Mouse (Mus musculus): ENCODE data around the gene Ppp2r5c. TPM values are rescaled to one million over a fixed set of nuclear protein-coding genes. Genes with fewer than 3 reads are reported as not detected.
A peak's percentile ranks its signal among the peaks of the same experiment; 100 is the strongest.

Ppp2r5c gene
- polyA plus RNA-seq (2014; fragmentation: Nextera tagmentation; extraction: Ambion mirVana) = 148 and 155 TPM in 2 replicates

DNA sequence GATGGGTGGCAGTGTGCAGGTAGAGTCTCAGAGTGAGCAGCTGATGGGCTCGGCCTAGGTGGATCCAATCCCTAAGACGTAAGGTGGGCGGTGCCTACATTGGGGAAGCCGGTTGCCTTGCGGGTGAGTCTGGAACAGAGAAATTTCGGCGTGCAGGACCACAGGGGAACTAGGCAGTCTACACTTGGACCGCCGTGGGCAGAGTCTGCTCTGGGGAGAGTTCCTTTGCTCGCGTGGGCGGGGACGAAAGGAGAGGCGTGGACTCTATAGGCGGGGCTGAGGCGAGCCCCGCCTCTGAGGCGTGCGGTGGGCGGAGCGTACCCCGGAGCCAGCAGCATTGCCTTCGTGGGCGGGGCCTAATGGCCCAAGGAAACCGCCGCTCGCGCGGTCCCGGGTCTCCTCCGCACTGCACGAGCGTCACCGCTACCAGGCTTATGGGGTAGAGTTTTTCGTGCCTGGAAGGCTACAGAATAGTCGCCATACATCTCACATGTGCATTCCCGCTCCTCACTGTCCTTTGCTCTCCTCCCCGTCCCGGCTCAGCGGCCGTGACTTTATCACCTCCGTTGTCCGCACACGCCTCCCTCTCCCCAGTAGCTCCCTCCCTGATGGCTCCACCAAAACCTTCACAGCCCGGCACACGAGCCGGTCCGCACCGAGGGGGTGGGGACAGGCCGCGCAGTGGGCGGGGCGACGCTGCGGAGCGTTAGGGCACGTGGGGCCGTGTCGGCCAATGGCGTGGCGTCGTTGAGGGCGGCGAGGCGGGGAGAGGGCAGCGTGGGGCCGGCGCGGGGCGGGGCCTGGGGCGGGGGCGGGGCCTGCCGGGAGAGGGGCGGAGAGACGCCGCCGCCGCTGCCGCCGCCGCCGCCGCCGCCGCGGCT, at the start of gene Ppp2r5c:
TSS of gene Ppp2r5c (plus strand) at position 831 of the 881 bp plus-strand sequence.
- WGBS = under 1% methylated on average over 65 of the region's 86 CpGs
- Histone ChIP-seq H3K4me2 (ENCODE audit: low read depth, low read length) (peak within 1 kb of the TSS; percentile 76), H3K36me3 (ENCODE audit: control insufficient read depth, insufficient read depth, low read length) (no peaks in the 10 kb centered on the region), H3K4me3 (ENCODE audit: low read depth, low read length) (peak within 1 kb of the TSS; percentile 97), H3K9me3 (ENCODE audit: control insufficient read depth, low read length) (no peaks in the 10 kb centered on the region), H3K27me3 (ENCODE audit: control insufficient read depth, insufficient read depth, low read length) (no peaks in the 10 kb centered on the region), H3K4me1 (ENCODE audit: control insufficient read depth, insufficient read depth, low read length) (peaks cover 9% of the 10 kb centered on the region), H3K9ac (replicated peaks; ENCODE audit: low read depth, low read length) (peak within 1 kb of the TSS; percentile 88), H3K27ac (ENCODE audit: low read depth, low read length) (peak within 1 kb of the TSS; percentile 95)
- peak; percentile 96 for ATAC-seq (ENCODE audit: low read depth)

DNA sequence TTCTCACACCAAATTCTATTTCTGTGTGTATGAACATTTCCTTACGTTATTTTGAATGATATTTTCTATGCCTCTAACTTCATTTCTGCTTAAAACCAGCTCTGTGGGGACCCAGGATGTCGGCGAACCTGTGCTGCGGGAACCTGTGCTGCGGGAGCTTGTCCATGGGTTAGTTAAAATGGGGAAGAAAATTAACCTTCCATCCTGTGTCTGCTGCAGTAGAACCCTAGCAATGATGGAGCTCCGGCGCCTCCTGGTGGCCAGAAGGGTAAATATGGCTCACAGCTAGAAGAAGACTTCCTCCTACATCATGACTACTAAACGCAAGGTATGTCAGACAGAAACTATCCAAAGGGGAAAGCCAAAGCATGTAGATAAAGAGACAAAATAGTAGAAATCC, 48.6 kb upstream of the Ppp2r5c start:
- Histone ChIP-seq H3K4me3 (ENCODE audit: low read depth, low read length) (no peak overlapping the region), H3K4me2 (ENCODE audit: low read depth, low read length) (no peak overlapping the region), H3K36me3 (ENCODE audit: control insufficient read depth, insufficient read depth, low read length) (no peaks in the 10 kb centered on the region), H3K27ac (ENCODE audit: low read depth, low read length) (no peak overlapping the region), H3K9ac (replicated peaks; ENCODE audit: low read depth, low read length) (no peak overlapping the region), H3K4me1 (ENCODE audit: control insufficient read depth, insufficient read depth, low read length) (no peaks in the 10 kb centered on the region), H3K27me3 (ENCODE audit: control insufficient read depth, insufficient read depth, low read length) (no peaks in the 10 kb centered on the region), H3K9me3 (ENCODE audit: control insufficient read depth, low read length) (no peaks in the 10 kb centered on the region)
- no peak for ATAC-seq (ENCODE audit: low read depth)
- 36% methylated on average over 8 of the region's 8 CpGs for WGBS

DNA sequence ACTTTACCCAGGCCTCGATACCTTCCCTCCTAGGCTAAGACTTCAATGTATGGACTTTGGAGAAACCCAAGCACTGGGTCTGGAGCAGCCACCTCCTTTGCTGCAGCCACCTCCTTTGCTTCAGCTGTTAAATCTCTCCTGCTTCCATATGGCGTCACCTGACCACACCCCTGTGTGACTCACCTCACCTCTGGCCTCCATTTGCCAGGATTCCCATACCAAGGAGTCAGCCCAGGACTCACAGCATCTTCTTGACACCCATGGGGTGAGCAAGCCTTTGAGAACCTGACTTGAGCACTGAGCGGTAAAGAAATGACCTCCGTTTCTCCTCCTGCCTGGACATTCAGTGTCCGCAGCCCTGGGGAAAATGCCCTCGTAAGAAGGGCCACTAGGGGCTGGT, 47.8 kb upstream of the Ppp2r5c start:
- Histone ChIP-seq H3K4me2 (ENCODE audit: low read depth, low read length) (no peak overlapping the region), H3K9me3 (ENCODE audit: control insufficient read depth, low read length) (no peaks in the 10 kb centered on the region), H3K4me1 (ENCODE audit: control insufficient read depth, insufficient read depth, low read length) (no peaks in the 10 kb centered on the region), H3K27me3 (ENCODE audit: control insufficient read depth, insufficient read depth, low read length) (no peaks in the 10 kb centered on the region), H3K9ac (replicated peaks; ENCODE audit: low read depth, low read length) (no peak overlapping the region), H3K36me3 (ENCODE audit: control insufficient read depth, insufficient read depth, low read length) (no peaks in the 10 kb centered on the region), H3K4me3 (ENCODE audit: low read depth, low read length) (no peak overlapping the region), H3K27ac (ENCODE audit: low read depth, low read length) (no peak overlapping the region)
- 92% methylated on average over 6 of the region's 6 CpGs for WGBS
- no peak for ATAC-seq (ENCODE audit: low read depth)

DNA sequence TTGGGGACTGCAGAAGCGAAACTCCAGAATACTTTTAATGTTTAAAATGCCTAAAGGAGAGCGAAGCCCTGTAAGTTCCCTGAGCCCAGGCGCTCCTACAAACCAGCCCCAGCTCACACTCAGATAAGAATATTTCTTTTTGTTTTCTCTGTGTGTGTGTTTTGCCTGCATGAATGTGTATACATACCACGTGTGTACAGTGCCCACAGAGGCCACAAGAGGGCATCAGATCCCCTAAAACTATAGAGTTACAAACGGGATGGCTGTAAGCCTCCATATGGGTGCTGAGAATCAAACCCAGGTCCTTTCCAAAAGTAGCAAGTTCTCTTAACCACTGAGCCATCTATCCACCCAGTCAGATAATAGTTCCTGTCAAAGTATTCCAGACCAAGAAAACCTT, 46.0 kb upstream of the Ppp2r5c start:
- no peaks in the 10 kb centered on the region for H3K36me3 ChIP-seq (ENCODE audit: control insufficient read depth, insufficient read depth, low read length)
- H3K9ac ChIP-seq (replicated peaks; ENCODE audit: low read depth, low read length) = no peak overlapping the region
- H3K9me3 ChIP-seq (ENCODE audit: control insufficient read depth, low read length) = no peaks in the 10 kb centered on the region
- no peak overlapping the region for H3K4me2 ChIP-seq (ENCODE audit: low read depth, low read length)
- H3K27me3 ChIP-seq (ENCODE audit: control insufficient read depth, insufficient read depth, low read length) = no peaks in the 10 kb centered on the region
- H3K4me1 ChIP-seq (ENCODE audit: control insufficient read depth, insufficient read depth, low read length) = no peaks in the 10 kb centered on the region
- H3K27ac ChIP-seq (ENCODE audit: low read depth, low read length) = no peak overlapping the region
- H3K4me3 ChIP-seq (ENCODE audit: low read depth, low read length) = no peak overlapping the region
- ATAC-seq (ENCODE audit: low read depth) = no peak
- 84% methylated on average over 5 of the region's 5 CpGs for WGBS

DNA sequence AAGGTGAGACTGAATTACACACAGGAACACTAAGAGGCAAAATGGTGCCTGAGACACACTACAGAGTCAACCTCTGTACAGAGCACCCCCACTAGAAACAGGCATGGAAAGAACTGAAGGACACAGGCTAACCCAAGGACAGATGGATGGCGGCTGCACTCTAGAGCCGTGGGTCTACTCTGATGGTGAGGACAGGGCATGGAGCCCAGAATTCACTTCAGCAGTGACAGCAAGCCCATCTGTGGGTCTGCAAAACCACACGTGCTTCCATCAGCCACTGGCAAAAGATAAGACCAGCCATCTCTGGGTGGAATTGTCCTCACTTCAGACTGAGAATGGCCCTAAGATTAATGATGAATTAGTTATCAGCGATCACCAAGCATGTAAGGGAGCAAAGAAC, 45.0 kb upstream of the Ppp2r5c start:
- H3K27ac ChIP-seq (ENCODE audit: low read depth, low read length) = no peak overlapping the region
- no peak overlapping the region for H3K9ac ChIP-seq (replicated peaks; ENCODE audit: low read depth, low read length)
- no peaks in the 10 kb centered on the region for H3K9me3 ChIP-seq (ENCODE audit: control insufficient read depth, low read length)
- H3K27me3 ChIP-seq (ENCODE audit: control insufficient read depth, insufficient read depth, low read length) = no peaks in the 10 kb centered on the region
- no peak for ATAC-seq (ENCODE audit: low read depth)
- no peaks in the 10 kb centered on the region for H3K36me3 ChIP-seq (ENCODE audit: control insufficient read depth, insufficient read depth, low read length)
- H3K4me2 ChIP-seq (ENCODE audit: low read depth, low read length) = no peak overlapping the region
- no peak overlapping the region for H3K4me3 ChIP-seq (ENCODE audit: low read depth, low read length)
- WGBS = 95% methylated on average over 4 of the region's 4 CpGs
- H3K4me1 ChIP-seq (ENCODE audit: control insufficient read depth, insufficient read depth, low read length) = no peaks in the 10 kb centered on the region

DNA sequence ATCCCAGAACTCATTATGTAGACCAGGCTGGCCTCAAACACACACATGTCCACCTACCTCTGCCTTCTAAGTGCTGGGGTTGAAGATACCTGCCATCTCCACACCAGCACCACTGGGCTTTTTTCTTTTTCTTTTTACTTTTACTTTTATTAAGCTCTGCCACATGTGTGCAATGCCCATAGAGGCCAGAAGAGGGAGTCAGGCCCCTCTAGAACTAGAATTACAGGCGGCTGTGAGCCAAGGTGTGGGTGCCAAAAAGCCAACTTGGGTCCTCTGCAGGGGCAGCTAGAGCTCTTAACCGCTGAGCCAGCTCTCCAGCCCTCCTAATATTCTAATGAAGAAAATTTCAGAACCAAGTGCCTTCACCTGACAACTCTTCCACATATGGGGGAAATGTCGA, 30.7 kb upstream of the Ppp2r5c start:
- Histone ChIP-seq H3K27me3 (ENCODE audit: control insufficient read depth, insufficient read depth, low read length) (no peaks in the 10 kb centered on the region), H3K27ac (ENCODE audit: low read depth, low read length) (no peak overlapping the region), H3K4me3 (ENCODE audit: low read depth, low read length) (no peak overlapping the region), H3K9ac (replicated peaks; ENCODE audit: low read depth, low read length) (no peak overlapping the region), H3K4me1 (ENCODE audit: control insufficient read depth, insufficient read depth, low read length) (no peaks in the 10 kb centered on the region), H3K9me3 (ENCODE audit: control insufficient read depth, low read length) (no peaks in the 10 kb centered on the region), H3K36me3 (ENCODE audit: control insufficient read depth, insufficient read depth, low read length) (no peaks in the 10 kb centered on the region), H3K4me2 (ENCODE audit: low read depth, low read length) (no peak overlapping the region)
- no peak for ATAC-seq (ENCODE audit: low read depth)
- 57% methylated on average over 3 of the region's 3 CpGs for WGBS

DNA sequence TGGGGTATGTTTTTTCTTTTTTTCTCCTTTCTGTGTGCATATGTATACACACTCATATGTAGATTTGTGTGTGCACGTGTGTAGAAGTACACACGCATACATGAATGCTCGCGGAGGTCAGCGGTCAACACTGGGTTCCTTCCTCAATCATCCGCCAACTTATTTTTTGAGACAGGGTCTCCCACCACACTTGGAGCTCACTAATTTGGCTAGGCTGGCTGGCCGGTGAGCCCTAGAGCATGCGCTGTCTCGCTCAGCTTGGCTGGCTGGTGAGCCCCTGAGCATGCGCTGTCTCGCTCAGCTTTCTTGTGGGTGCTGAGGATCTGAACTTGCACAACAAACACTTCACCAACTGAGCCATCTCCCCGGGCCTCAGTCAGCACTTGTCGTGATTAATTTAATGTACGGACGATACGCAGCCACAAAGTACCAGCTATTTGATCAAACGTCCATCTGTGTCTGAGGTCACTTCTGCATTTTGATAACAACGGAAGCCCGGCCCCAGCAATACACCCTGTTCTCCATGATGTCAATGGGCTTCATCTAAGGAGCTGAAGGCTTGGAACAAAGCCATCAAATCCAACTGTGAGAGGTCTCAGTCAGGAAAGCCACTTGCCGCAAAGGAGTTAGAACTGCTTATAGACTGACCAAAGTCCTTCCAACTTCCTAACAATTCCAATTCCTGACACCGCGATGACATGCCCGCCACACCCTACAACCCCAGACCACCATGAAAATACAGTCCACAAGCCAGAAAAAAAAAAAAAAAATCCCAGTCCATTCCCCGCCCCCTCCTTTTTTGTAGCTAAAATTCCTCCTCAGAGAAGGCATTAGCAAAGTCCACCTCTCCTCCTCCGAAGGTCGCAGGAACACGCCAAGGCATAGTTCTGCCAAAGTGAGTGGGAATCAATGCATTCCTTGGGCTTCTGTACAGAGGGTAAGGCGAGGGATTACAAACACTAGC, 29.6 kb upstream of the Ppp2r5c start:
- H3K4me2 ChIP-seq (ENCODE audit: low read depth, low read length) = 0 out of 2 replicates have a peak overlapping the region, but pooled peaks have one; percentile 9
- H3K36me3 ChIP-seq (ENCODE audit: control insufficient read depth, insufficient read depth, low read length) = no peaks in the 10 kb centered on the region
- 56% methylated on average over 28 of the region's 28 CpGs for WGBS
- no peak overlapping the region for H3K4me3 ChIP-seq (ENCODE audit: low read depth, low read length)
- no peaks in the 10 kb centered on the region for H3K9me3 ChIP-seq (ENCODE audit: control insufficient read depth, low read length)
- ATAC-seq (ENCODE audit: low read depth) = no peak
- no peaks in the 10 kb centered on the region for H3K4me1 ChIP-seq (ENCODE audit: control insufficient read depth, insufficient read depth, low read length)
- H3K27ac ChIP-seq (ENCODE audit: low read depth, low read length) = no peak overlapping the region
- no peak overlapping the region for H3K9ac ChIP-seq (replicated peaks; ENCODE audit: low read depth, low read length)
- H3K27me3 ChIP-seq (ENCODE audit: control insufficient read depth, insufficient read depth, low read length) = no peaks in the 10 kb centered on the region

DNA sequence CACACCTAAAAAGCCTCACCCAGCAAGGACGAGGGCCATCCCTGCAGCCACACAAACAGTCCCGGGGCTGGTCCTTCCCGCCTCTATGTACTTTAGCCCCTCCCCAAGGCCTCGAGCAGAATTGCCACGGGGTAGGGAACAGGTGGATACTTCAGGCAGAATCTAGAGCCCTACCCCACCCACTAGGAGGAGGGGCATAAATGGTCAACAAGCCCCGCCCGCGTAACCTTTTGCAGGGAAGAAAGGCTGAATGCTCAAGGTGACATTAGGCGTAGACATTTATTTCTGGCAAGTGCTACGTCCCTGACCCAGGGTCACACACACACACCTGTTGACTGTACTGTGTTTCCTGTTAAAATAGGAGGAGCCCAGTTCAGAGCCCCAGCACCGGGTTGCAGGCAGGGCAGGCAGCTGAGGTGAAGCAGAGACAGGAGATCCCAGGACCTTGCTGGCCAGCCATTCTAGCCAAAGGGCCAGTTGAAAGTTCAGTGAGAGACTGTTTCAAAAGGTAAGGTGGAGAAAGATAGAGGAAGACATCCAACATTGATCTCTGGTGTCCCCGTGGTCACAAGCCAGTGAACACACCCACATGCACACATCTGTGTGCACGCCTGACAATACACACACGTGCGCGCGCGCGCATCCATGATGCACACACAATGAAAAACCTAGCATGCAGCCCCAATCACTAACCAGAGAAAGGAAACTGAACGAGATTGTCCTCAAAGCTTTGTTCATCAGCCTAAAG, 28.8 kb upstream of the Ppp2r5c start:
- ATAC-seq (ENCODE audit: low read depth) = no peak
- H3K4me3 ChIP-seq (ENCODE audit: low read depth, low read length) = no peak overlapping the region
- no peak overlapping the region for H3K27ac ChIP-seq (ENCODE audit: low read depth, low read length)
- H3K4me1 ChIP-seq (ENCODE audit: control insufficient read depth, insufficient read depth, low read length) = no peaks in the 10 kb centered on the region
- no peaks in the 10 kb centered on the region for H3K36me3 ChIP-seq (ENCODE audit: control insufficient read depth, insufficient read depth, low read length)
- WGBS = 52% methylated on average over 20 of the region's 20 CpGs
- H3K4me2 ChIP-seq (ENCODE audit: low read depth, low read length) = no peak overlapping the region
- H3K9ac ChIP-seq (replicated peaks; ENCODE audit: low read depth, low read length) = no peak overlapping the region
- no peaks in the 10 kb centered on the region for H3K27me3 ChIP-seq (ENCODE audit: control insufficient read depth, insufficient read depth, low read length)
- H3K9me3 ChIP-seq (ENCODE audit: control insufficient read depth, low read length) = no peaks in the 10 kb centered on the region
